Mouse (Mus musculus) testis, adult 2 months (tissue): ENCODE measurements around the gene Hils1. TPM values are rescaled to one million over a fixed set of nuclear protein-coding genes. Genes with fewer than 3 reads are reported as not detected.

ENCODE experiments used
- H3K27ac ChIP-seq: fragments of 200-500 bp; 2 replicates; pipeline ENCODE4 v1.5.1; 2012; ENCODE audit warnings: low read depth, low read length; ENCODE audit not compliant: control insufficient read depth, insufficient read depth
- H3K27me3 ChIP-seq: fragments of 200-500 bp; 2 replicates; pipeline ENCODE4 v1.6.1; 2012; ENCODE audit warnings: mild to moderate bottlenecking, low read length, moderate library complexity; ENCODE audit not compliant: control insufficient read depth, insufficient read depth
- H3K36me3 ChIP-seq: fragments of 200-500 bp; 2 replicates; pipeline ENCODE4 v1.6.1; 2012; ENCODE audit warnings: mild to moderate bottlenecking, low read length; ENCODE audit not compliant: control insufficient read depth, insufficient read depth
- H3K4me1 ChIP-seq: fragments of 200-500 bp; 2 replicates; pipeline ENCODE4 v1.6.1; 2012; ENCODE audit warnings: low read length; ENCODE audit not compliant: control insufficient read depth, insufficient read depth
- H3K4me3 ChIP-seq: fragments of 200-500 bp; 2 replicates; pipeline ENCODE4 v1.5.1; 2012; ENCODE audit warnings: low read depth, mild to moderate bottlenecking, low read length, moderate library complexity, mixed read lengths; ENCODE audit not compliant: control insufficient read depth
- CTCF ChIP-seq: fragments of 200-500 bp; IDR thresholded peaks from 2 replicates; pipeline ENCODE4 v1.5.1; 2012; ENCODE audit warnings: low read depth, mild to moderate bottlenecking, inconsistent platforms, low read length, moderate library complexity; ENCODE audit not compliant: control insufficient read depth, insufficient read depth, insufficient replicate concordance
- POLR2A ChIP-seq: fragments of 200-500 bp; IDR thresholded peaks from 2 replicates; pipeline ENCODE4 v1.6.1; 2012; ENCODE audit warnings: low read depth, mild to moderate bottlenecking, inconsistent platforms, low read length, moderate library complexity; ENCODE audit not compliant: control insufficient read depth
- polyA plus RNA-seq: library from polyadenylated mRNA; depleted of rRNA; stranded (reverse); fragments of >200 nt; gene quantifications from 2 replicates; pipeline ENCODE4 v1.2.3, GENCODE M21; 2012

The Hils1 gene
- polyA plus RNA-seq, 1 experiment = 1,028 TPM

DNA sequence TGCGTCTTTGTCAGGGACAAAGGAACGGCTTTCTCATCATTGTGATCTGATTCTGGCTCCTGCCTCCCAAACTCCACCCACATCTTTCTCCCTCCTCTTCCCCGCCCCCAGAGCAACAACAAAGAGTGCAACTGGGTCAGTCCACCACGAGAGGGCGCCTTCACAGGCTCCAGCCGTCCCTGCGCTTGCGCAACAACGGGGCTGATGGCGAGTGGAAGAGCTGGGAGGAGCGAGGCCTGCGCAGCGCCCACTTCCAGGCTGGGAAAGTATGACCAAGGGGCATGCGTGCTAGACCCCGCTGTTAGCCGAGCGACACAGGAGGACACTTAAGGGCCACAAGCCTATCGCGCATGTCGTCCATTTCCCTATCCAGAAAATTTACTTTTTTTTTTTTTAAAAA lies 11.6 kb downstream of the Hils1 start:
- H3K27ac ChIP-seq = no peak overlapping the region
- peak; percentile 98 for TF ChIP-seq CTCF
- TF ChIP-seq POLR2A = peak; percentile 58; the same call in 1 of the 2 replicates
- H3K27me3 ChIP-seq = no peaks in the 10 kb centered on the region
- H3K4me1 ChIP-seq = peaks cover 6% of the 10 kb centered on the region
- H3K4me3 ChIP-seq = peak overlapping the region; percentile 44; the same call in 1 of the 2 replicates
- H3K36me3 ChIP-seq = no peaks in the 10 kb centered on the region

DNA sequence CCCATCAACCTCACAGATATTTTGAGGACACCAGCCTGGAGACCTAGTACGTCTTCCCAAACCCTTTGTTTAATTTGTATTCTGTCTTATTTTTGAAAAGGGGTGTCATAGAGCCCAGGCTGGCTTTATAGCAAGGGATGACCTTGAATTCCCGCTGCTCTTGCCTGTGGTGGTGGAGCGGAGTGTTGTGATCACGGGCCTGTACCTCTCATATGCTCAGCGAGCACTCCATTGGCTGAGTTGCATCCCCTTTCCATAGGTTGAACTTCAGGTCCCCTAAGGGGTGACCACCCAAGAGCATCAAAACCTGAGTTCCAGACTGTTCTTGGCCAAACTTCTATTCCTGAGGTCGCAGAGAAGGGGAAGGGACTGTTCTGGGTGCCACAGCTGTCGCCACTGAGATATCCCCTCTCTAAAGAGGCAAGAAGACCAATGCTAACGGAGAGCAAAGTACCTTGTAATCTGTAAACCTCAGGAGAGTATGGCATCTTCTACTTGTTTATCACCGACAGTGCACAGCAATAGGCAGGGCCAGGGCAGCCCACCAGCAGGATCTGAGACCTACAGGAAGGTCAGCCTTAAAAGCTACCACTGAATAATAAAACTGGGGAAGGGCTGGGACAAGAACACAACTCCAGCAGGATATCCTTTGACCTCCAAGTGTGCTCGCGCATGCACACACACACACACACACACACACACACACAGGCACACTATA lies 12.2 kb downstream of the Hils1 start:
- Histone ChIP-seq H3K36me3 (no peaks in the 10 kb centered on the region), H3K27me3 (no peaks in the 10 kb centered on the region), H3K4me1 (peaks cover 6% of the 10 kb centered on the region), H3K4me3 (no peak overlapping the region), H3K27ac (no peak overlapping the region)
- no peak for TF ChIP-seq POLR2A
- no peak for TF ChIP-seq CTCF

DNA sequence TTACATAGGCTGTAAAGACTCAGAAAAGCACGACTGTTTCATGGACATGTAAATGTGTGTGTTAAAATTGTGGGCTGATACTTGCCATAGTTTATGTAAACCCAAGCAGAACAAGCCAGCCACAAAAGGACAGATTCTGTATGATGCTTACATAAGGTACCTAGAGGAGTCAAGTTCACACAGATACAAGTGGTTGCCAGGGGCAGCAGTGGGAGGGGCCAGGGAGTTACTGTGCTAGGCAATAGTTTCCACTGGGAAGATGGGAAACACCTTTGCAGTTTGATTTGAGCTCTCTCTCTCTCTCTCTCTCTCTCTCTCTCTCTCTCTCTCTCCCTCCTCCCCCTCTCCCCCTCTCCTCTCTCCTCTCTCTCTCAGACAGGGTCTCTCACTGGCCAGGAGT lies 17.7 kb downstream of the Hils1 start:
- no peaks in the 10 kb centered on the region for H3K36me3 ChIP-seq
- no peak overlapping the region for H3K4me3 ChIP-seq

DNA sequence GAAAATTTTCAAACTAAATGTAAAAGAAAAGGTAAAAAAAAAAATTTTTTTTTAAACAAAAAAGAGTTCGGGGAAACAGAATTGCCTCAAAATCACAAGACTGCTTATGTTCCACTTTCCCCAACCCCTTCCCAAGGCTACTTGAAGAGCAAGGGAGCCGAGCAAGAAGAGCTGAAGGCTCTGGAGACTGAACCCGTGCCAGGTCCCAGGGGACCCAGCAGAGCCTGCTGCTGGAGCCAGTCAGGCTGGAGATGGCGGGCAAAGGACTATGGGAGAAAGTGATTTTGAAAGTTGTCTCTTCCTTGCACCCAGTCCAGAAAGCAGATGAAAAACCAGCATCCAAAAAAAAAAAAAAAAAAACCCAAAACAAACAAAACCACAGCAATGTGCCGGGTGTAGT lies 18.4 kb downstream of the Hils1 start:
- TF ChIP-seq CTCF = no peak
- no peak for TF ChIP-seq POLR2A
- peaks cover 23% of the 10 kb centered on the region for H3K4me1 ChIP-seq

More for the DNA sequence above, 17.7 kb downstream of the Hils1 start:
- Histone ChIP-seq H3K27ac (no peak overlapping the region), H3K27me3 (no peaks in the 10 kb centered on the region), H3K4me1 (peaks cover 19% of the 10 kb centered on the region)
- no peak for TF ChIP-seq CTCF
- TF ChIP-seq POLR2A = no peak

GRCm38 (mm10) chr11:94986435-94986834 lies 19.0 kb downstream of the Hils1 start:
- H3K27me3 ChIP-seq = no peaks in the 10 kb centered on the region
- no peaks in the 10 kb centered on the region for H3K36me3 ChIP-seq
- H3K4me3 ChIP-seq = no peak overlapping the region
- TF ChIP-seq CTCF (no peak), POLR2A (no peak)
- peaks cover 23% of the 10 kb centered on the region for H3K4me1 ChIP-seq
- H3K27ac ChIP-seq = no peak overlapping the region

More for the DNA sequence above, 18.4 kb downstream of the Hils1 start:
- Histone ChIP-seq H3K27me3 (no peaks in the 10 kb centered on the region), H3K27ac (no peak overlapping the region), H3K4me3 (no peak overlapping the region), H3K36me3 (no peaks in the 10 kb centered on the region)

DNA sequence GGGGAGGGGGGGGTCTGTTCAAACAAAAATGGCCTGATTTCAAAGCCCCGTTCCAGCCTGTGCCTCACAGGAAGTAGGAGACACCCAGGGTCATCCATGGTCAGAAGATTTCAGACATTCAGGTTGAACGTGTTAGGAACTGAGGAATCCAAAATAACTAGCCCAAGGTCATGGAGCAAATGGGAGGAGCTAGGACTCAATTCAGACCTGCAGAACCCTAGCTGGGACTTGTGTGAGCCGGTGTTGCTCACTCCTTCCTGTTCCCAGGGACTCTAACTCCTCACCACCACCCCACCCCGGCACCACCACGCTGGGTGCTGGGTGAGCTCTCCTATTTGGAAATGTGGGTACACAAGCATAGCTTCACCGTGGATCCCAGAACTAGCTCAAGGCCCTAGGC lies 19.9 kb downstream of the Hils1 start:
- H3K4me3 ChIP-seq = no peak overlapping the region
- TF ChIP-seq CTCF (no peak), POLR2A (no peak)

GRCm38 (mm10) chr11:94987851-94988250 lies 20.5 kb downstream of the Hils1 start:
- Histone ChIP-seq H3K4me1 (peaks cover 30% of the 10 kb centered on the region), H3K27me3 (no peaks in the 10 kb centered on the region), H3K36me3 (no peaks in the 10 kb centered on the region), H3K27ac (no peak overlapping the region), H3K4me3 (no peak overlapping the region)
- TF ChIP-seq CTCF = no peak
- no peak for TF ChIP-seq POLR2A

More for the DNA sequence above, 19.9 kb downstream of the Hils1 start:
- Histone ChIP-seq H3K4me1 (peaks cover 25% of the 10 kb centered on the region), H3K27me3 (no peaks in the 10 kb centered on the region), H3K36me3 (no peaks in the 10 kb centered on the region), H3K27ac (0 out of 2 replicates have a peak overlapping the region, but pooled peaks have one; percentile 33)
